Mouse (Mus musculus) forebrain, embryonic 11.5 days (tissue): ENCODE measurements around the gene Ifi27. TPM values are rescaled to one million over a fixed set of nuclear protein-coding genes. Genes with fewer than 3 reads are reported as not detected.
"Not testable (repeated sequence)": the region's sequence is repeated elsewhere in the genome, so short reads cannot be mapped to it uniquely, and the experiment has no call there.

Experiments
- ATAC-seq: fragments of 200-750 bp; cut with Nextera tagmentation; replicated peaks from 2 replicates; pipeline ENCODE4 v1.8.0; 2017; ENCODE audit warnings: moderate TSS enrichment; ENCODE audit not compliant: low FRiP score
- DNase-seq: peaks from one replicate; pipeline ENCODE4 v3.0.0-alpha.2; 2017; ENCODE audit warnings: low spot score
- H3K27ac ChIP-seq: fragments of 300-500 bp; sonication (generic); 2 replicates; pipeline ENCODE4 v1.5.1; 2014; ENCODE audit warnings: low read depth, low read length
- H3K27me3 ChIP-seq: fragments of 300-500 bp; sonication (generic); 2 replicates; pipeline ENCODE4 v1.6.1; 2014; ENCODE audit warnings: mild to moderate bottlenecking, low read length, mixed read lengths; ENCODE audit not compliant: control insufficient read depth, insufficient read depth
- H3K36me3 ChIP-seq: fragments of 300-500 bp; sonication (generic); 2 replicates; pipeline ENCODE4 v1.6.1; 2014; ENCODE audit warnings: mild to moderate bottlenecking, low read length, moderate library complexity, mixed read lengths; ENCODE audit not compliant: control insufficient read depth, insufficient read depth
- H3K4me1 ChIP-seq: fragments of 300-500 bp; sonication (generic); replicated peaks from 2 replicates; pipeline ENCODE4 v1.6.1; 2014; ENCODE audit warnings: low read length, mixed read lengths; ENCODE audit not compliant: control insufficient read depth, insufficient read depth
- H3K4me2 ChIP-seq: fragments of 300-500 bp; sonication (generic); 2 replicates; pipeline ENCODE4 v1.6.1; 2014; ENCODE audit warnings: low read depth, mild to moderate bottlenecking, low read length, moderate library complexity, mixed read lengths; ENCODE audit not compliant: severe bottlenecking
- H3K4me3 ChIP-seq: fragments of 300-500 bp; sonication (generic); 2 replicates; pipeline ENCODE4 v1.5.1; 2014; ENCODE audit warnings: low read depth, low read length
- H3K9ac ChIP-seq: fragments of 300-500 bp; sonication (generic); 2 replicates; pipeline ENCODE4 v1.6.1; 2014; ENCODE audit warnings: low read length
- H3K9me3 ChIP-seq: fragments of 300-500 bp; sonication (generic); 2 replicates; pipeline ENCODE4 v1.6.1; 2016; ENCODE audit warnings: low read length, mixed read lengths; ENCODE audit not compliant: control insufficient read depth
- WGBS: fragments of 180-500 bp; shearing (Covaris S2); extraction: QIAGEN DNeasy Blood & Tissue Kit; methylation state at CpG from one replicate; pipeline ENCODE4 v1.1.7; 2014; 5-methylcytosine and 5-hydroxymethylcytosine counted together
- polyA plus RNA-seq: library from polyadenylated mRNA; unstranded; fragments of >200 nt; fragmentation: Nextera tagmentation; extraction: Ambion mirVana; gene quantifications from 2 replicates; pipeline ENCODE4 v1.2.1, GENCODE M21; 2014

Ifi27 gene
- polyA plus RNA-seq, 1 experiment from 2014 or later: 3.1 TPM

DNA sequence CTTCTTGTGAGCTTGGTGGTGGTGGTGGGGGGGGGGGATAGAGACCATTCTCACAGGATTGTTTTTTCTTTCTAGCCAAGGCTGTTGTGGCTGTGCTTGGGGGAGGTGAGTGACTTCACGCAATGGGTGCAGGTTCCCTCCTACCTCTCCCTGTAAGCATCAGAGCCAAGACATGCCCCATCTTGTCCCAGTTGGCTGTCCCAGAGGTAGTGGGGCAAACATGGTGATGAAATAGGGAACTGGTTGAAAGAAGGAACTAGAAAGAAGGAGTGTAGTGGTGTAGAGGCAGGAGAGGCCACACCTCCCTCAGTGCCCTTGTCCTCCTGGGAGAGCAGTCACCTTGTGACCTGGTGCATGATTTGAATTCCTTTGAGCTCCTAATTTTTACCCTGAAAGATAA, 3.6 kb downstream of the Ifi27 start:
- H3K9me3 ChIP-seq: no peaks in the 10 kb centered on the region
- WGBS: 100% methylated on average over 1 of the region's 1 CpGs
- H3K27me3 ChIP-seq: no peaks in the 10 kb centered on the region
- H3K4me1 ChIP-seq: no peaks in the 10 kb centered on the region
- H3K4me3 ChIP-seq: no peak overlapping the region
- H3K4me2 ChIP-seq: no peak overlapping the region
- no peak overlapping the region for H3K27ac ChIP-seq
- H3K36me3 ChIP-seq: no peaks in the 10 kb centered on the region
- no peak for ATAC-seq
- no peak for DNase-seq
- no peak overlapping the region for H3K9ac ChIP-seq

DNA sequence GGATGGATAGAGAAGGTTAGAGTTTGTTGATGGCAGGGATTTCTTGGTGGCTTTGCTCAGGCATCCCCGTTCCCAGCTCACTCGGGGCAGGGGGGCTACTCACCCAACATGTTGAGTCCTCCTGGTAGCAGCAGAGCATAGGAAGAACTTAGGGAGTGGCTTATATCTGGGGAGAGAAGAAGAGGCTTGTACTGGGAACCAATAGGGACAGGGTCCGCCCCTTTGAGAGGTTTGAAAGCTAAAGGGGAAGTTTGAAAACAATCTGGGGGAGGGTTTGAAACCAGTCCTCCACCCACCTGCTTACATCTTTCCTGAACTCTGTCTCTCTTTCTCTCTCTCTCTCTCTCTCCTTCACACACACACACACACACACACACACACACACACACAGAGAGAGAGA, 9.5 kb downstream of the Ifi27 start, which contains the start of gene Ifi27l2a:
Gene Ifi27l2a (minus strand): TSS at position 157 of the 400 bp plus-strand sequence.
- H3K4me1 ChIP-seq: no peaks in the 10 kb centered on the region
- H3K27ac ChIP-seq: no peak within 1 kb of the TSS
- DNase-seq (no peak), ATAC-seq (no peak)
- WGBS: 65% methylated on average over 3 of the region's 3 CpGs
- no peaks in the 10 kb centered on the region for H3K9me3 ChIP-seq
- H3K36me3 ChIP-seq: no peaks in the 10 kb centered on the region
- H3K27me3 ChIP-seq: no peaks in the 10 kb centered on the region
- H3K4me3 ChIP-seq: no peak within 1 kb of the TSS
- H3K9ac ChIP-seq: no peak within 1 kb of the TSS
- H3K4me2 ChIP-seq: no peak within 1 kb of the TSS

DNA sequence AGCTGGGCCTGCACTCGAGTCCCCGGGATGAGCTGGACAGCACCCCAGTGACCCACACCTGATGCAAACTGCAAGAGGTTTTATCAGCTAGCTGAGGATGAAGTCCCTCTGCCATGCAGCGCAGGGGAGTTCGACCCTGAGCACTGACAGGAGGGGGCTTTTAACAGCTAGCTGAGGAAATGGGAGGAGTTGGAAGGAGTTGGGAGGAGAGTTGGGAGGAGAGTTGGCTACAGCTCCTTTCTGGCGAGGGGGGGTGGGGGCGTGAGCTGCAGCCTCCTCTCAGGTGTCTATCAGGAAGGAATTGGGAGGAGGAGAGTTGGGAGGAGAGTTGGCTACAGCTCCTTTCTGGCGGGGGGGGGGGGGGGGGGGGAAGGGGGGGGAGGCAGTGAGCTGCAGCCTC, 10.2 kb downstream of the Ifi27 start:
- not testable (repeated sequence) for H3K4me2 ChIP-seq, H3K4me1 ChIP-seq, H3K36me3 ChIP-seq, ATAC-seq, H3K27ac ChIP-seq, H3K27me3 ChIP-seq, H3K9ac ChIP-seq, DNase-seq, H3K9me3 ChIP-seq, H3K4me3 ChIP-seq
- 42% methylated on average over 6 of the region's 7 CpGs for WGBS

DNA sequence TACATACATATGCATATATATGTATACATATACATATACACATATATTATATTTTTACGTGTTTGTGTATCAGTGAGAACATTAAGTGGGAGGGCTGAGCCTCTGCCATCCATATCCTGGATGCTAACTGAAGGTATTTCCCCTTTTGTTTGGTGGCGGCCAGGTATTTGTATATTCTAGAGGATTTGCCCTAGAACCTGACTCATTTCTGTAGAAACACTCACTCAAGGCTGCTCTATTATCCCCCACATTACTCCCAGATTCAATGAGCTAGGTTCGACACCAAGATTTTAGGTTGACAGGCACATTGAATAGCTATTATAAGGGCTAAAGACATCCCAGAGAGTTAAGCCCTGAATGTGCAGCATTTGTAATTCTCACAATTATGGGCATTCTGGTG, 11.0 kb downstream of the Ifi27 start:
- WGBS: 72% methylated on average over 3 of the region's 3 CpGs
- DNase-seq: no peak

DNA sequence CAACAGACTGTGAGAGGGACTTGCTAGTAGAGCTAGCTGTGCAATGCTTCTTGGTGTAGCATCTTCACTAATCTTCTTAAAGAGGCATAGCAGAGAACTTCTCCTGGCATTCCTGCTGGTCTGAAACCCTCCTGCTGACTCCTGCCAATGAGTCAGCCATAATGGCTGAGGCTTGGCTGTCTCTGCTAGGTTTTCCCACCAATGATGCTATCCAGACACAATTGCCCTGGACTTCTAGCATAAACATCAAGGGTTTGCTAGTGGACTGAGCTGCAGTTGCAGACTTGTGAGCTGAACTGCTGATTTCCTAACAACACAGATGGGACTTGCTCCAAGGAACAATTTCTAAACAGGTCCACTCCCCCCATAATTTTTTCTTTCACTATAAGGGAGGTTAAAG, 19.4 kb downstream of the Ifi27 start:
- ATAC-seq: no peak
- H3K36me3 ChIP-seq: no peaks in the 10 kb centered on the region
- no peak overlapping the region for H3K27ac ChIP-seq
- H3K4me3 ChIP-seq: no peak overlapping the region
- H3K4me2 ChIP-seq: no peak overlapping the region
- no peaks in the 10 kb centered on the region for H3K27me3 ChIP-seq
- no peaks in the 10 kb centered on the region for H3K4me1 ChIP-seq
- no peaks in the 10 kb centered on the region for H3K9me3 ChIP-seq
- no peak overlapping the region for H3K9ac ChIP-seq
- no peak for DNase-seq

More for the DNA sequence above, 11.0 kb downstream of the Ifi27 start:
- H3K27ac ChIP-seq: no peak overlapping the region
- H3K36me3 ChIP-seq: no peaks in the 10 kb centered on the region
- H3K27me3 ChIP-seq: no peaks in the 10 kb centered on the region
- no peaks in the 10 kb centered on the region for H3K4me1 ChIP-seq
- no peak overlapping the region for H3K9ac ChIP-seq
- H3K9me3 ChIP-seq: no peaks in the 10 kb centered on the region
- no peak overlapping the region for H3K4me2 ChIP-seq
- H3K4me3 ChIP-seq: no peak overlapping the region
- no peak for ATAC-seq

DNA sequence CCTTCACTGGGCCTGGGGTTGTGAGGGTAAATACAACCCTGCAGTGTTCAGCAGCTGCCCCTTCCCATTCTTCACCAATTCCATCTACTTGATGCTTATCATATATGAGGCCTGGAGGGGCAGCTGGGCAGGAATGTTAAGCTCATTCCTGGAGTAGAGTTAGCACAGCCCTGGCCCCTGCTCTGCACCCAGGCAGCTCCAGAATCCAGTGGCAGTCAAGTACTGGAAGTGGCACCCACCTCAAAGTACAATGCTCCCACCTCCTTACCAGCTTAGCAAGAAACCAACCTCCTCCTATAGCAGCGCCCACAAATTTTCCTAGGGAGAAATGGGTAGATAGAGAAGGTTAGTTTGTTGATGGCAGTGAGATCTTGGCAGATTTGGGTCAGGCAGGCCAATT, 22.7 kb downstream of the Ifi27 start:
- not testable (repeated sequence) for H3K4me3 ChIP-seq, ATAC-seq, H3K27me3 ChIP-seq, H3K9ac ChIP-seq, DNase-seq, H3K4me2 ChIP-seq, H3K36me3 ChIP-seq, H3K27ac ChIP-seq, H3K4me1 ChIP-seq, H3K9me3 ChIP-seq
- no CpG with 5 or more reads among the region's 1 CpGs for WGBS

DNA sequence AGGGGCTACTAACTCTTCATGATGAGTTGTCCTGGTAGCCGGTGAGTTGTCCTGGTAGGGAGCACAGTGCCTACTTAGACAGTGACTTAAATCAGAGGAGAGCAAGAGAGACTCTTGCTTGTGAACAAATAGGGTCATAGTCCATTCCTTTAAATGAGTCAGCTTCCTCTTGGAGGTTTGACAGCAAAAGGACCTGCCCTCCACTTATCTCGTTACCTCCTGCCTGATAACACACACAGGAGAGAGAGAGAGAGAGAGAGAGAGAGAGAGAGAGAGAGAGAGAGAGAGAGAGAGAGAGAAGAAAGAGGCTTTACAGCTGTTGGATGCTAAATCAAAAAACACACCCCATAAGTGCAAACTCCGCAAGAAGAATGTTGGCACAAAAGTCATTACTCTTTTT, 23.1 kb downstream of the Ifi27 start, which contains the start of gene Ifi27l2b:
Gene Ifi27l2b (minus strand): TSS at position 84 of the 400 bp plus-strand sequence.
- no peaks in the 10 kb centered on the region for H3K9me3 ChIP-seq
- no peak within 1 kb of the TSS for H3K4me2 ChIP-seq
- H3K4me1 ChIP-seq: no peaks in the 10 kb centered on the region
- no peak within 1 kb of the TSS for H3K27ac ChIP-seq
- H3K36me3 ChIP-seq: no peaks in the 10 kb centered on the region
- H3K27me3 ChIP-seq: no peaks in the 10 kb centered on the region
- no peak within 1 kb of the TSS for H3K9ac ChIP-seq
- no peak within 1 kb of the TSS for H3K4me3 ChIP-seq
- DNase-seq (no peak), ATAC-seq (no peak)
- 67% methylated on average over 3 of the region's 3 CpGs for WGBS

GRCm38 (mm10) chr12:103474481-103474880, 40.5 kb downstream of the Ifi27 start:
- H3K4me3 ChIP-seq: no peak overlapping the region
- no peak for ATAC-seq
- DNase-seq: no peak
- no peaks in the 10 kb centered on the region for H3K27me3 ChIP-seq
- WGBS: 54% methylated on average over 2 of the region's 2 CpGs
- no peaks in the 10 kb centered on the region for H3K4me1 ChIP-seq
- no peak overlapping the region for H3K27ac ChIP-seq
- no peaks in the 10 kb centered on the region for H3K36me3 ChIP-seq
- no peak overlapping the region for H3K4me2 ChIP-seq
- H3K9me3 ChIP-seq: no peaks in the 10 kb centered on the region
- no peak overlapping the region for H3K9ac ChIP-seq

- H3K9me3 ChIP-seq: no peaks in the 10 kb centered on the region
- 97% methylated on average over 1 of the region's 1 CpGs for WGBS
- no peaks in the 10 kb centered on the region for H3K27me3 ChIP-seq
- no peak overlapping the region for H3K9ac ChIP-seq
- no peak overlapping the region for H3K27ac ChIP-seq
- H3K4me1 ChIP-seq: no peaks in the 10 kb centered on the region
- DNase-seq (no peak), ATAC-seq (no peak)
- no peak overlapping the region for H3K4me2 ChIP-seq
- no peaks in the 10 kb centered on the region for H3K36me3 ChIP-seq
- no peak overlapping the region for H3K4me3 ChIP-seq
These were observed 42.9 kb downstream of the Ifi27 start for GRCm38 (mm10) chr12:103476779-103477389.
